Mouse (Mus musculus) hematopoietic stem cell, adult 5-6 weeks (primary cell): ENCODE measurements around the gene Mavs. TPM values are rescaled to one million over a fixed set of nuclear protein-coding genes. Genes with fewer than 3 reads are reported as not detected.
A peak's percentile ranks its signal among the peaks of the same experiment; 100 is the strongest.

Experiments used
- ATAC-seq, 2 experiments: fragments of 125-278 bp in 1 of 2; replicated peaks in 1 of 2; 2 replicates each; pipeline ENCODE4 v1.8.0; 2016 to 2017; ENCODE audit warnings: inconsistent platforms in 2 of 2, mild to moderate bottlenecking in 2 of 2, moderate number of reproducible peaks in 2 of 2, low read depth in 1 of 2, moderate TSS enrichment in 1 of 2; ENCODE audit not compliant: low FRiP score in 2 of 2, poor library complexity in 2 of 2, severe bottlenecking in 2 of 2, insufficient read depth in 1 of 2, low TSS enrichment in 1 of 2
- total RNA-seq: library from RNA; stranded (forward); fragments of 172-1452, 232-1000 nt; gene quantifications from 2 replicates; pipeline ENCODE4 v1.2.3, GENCODE M21; 2017

Mavs gene
- 15.9 and 17.3 TPM in 2 replicates for total RNA-seq

DNA sequence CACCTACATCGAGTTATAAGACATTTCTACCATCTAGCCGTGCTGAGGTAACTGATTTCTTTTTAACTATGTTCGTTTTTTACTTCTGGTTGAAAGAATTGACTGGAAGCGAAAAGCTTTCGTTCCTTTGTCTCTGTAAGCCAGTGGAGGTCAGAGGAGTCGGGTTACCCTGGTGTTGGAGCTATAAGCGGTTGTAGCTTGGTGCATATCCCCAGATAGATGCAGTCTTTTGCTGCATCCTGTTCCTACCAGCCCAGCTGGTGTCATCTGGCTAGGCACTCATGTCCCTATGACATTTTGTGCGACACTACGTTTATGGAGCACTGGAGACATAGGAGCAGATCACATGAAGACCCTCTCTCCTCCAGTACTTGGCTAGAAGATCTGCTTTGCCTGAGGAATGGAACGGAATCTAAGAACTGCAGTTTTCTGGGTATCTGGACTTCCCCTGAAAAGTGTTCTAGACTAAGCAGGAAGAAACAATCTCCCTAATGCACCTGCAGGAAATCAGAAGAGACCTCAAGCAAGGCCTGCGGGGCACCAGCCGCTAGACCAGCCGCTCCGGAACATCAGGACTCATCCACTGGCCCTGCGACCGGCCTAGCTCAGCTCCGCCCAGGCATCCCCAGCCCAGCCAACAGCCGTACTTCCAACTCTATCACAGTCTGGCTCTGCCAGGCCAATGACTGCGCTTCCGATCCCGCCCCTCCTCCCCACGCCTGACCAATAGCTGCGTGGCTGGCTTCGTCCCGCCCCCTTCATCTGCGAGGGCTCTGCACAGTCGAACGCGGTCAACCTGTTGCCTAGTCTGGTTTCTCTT, at the start of gene Mavs:
TSS of gene Mavs (plus strand) at position 757 of the 820 bp plus-strand sequence.
- peak; percentile 99 for ATAC-seq

DNA sequence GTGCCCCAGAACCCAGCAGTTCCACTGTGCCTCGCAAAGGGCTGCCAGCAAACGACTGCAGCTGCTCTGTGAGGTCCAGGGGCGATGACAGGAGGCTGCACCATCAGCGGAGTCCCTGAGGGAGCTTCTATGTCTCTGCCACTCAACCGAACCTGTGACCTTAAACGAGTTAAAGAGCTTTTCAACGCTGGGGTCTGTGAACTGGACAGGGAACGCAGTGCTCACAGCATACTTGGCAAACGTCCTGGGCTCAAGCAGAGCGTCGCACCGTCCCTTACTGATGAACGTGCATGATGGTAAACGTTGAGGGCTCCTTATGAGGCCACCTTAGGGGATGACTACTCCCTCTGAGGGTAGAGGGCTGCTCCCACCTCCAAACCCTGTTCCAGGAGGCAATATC, 47.5 kb upstream of the Mavs start:
- no peak; a peak in 1 of 4 replicates for ATAC-seq

DNA sequence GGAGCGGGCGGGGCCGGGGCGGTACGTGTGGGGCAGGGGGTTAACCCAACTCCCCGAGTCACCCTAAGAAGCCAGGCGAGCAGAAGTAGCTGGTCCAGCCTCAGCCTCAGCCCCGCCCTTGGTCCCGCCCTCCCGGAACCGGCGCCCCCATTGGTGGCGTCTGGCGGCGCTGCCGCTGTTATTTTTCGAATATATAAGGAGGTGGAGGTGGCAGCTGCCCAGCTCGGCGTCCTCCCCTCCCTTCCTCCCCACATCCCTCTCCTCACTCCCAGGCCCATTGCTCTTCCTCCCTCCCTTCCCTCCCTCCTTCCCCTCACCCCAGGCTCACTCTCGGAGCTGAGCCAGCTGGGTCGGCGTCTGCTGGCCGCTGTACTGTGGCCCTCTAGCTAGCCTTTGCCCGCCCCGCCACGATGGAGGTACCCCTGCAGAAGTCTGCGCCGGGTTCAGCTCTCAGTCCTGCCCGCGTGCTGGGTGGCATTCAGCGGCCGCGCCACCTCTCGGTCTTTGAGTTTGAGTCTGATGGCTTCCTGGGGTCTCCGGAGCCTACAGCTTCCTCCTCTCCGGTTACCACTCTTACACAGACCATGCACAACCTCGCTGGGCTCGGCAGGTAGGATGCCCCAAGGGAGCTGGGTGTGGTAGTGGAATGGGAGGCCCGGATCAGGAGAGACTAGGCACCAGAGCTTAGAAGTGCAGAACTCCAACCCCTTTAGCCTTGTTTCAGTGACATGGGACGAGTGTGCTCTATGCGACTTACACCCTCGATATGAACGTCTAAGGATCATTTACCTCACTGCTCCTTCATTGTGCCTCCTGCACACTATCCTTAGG, 46.9 kb upstream of the Mavs start, which contains the start of the genes Cdc25b and Spef1:
TSS of gene Cdc25b (plus strand) at position 179 of the 831 bp plus-strand sequence.
TSS of gene Spef1 (minus strand) at position 512 of the 831 bp plus-strand sequence.
- peak; percentile 88 to 97 for ATAC-seq

DNA sequence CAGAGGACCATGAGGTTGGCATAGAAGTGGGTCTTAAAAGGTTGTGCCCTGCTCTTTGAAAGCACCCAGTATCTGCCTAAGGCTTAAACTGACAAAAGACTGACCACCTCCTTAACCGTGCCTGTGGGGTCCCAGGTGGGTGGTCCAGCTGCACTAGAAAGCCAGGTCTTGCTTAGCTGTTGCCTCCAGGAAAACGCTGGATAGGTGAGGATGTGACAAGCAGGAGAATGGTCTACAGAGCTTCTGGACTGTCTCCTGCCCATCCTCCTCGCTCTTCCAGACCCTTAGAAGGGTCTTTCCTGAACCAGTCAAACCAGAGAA, 46.3 kb upstream of the Mavs start:
- ATAC-seq = no peak

DNA sequence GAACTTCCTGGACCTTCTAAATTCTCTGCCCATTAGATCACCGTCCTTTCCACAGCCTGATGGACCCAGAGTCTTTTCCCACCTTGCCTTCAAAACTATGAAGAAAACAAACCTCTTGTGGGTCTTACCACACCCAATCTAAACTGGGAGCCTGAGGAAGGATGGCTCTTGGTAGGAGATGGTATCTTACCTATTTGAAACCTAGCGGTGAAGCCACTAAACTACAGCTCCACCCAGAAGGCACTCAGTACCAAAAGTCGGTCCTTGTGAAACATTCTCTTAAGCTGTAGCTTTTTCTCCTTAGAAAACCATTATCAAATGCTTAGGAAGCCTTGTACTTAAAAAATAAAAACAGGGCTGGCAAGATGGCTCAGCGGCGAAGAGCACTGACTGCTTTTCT, 45.6 kb upstream of the Mavs start:
- no peak for ATAC-seq

DNA sequence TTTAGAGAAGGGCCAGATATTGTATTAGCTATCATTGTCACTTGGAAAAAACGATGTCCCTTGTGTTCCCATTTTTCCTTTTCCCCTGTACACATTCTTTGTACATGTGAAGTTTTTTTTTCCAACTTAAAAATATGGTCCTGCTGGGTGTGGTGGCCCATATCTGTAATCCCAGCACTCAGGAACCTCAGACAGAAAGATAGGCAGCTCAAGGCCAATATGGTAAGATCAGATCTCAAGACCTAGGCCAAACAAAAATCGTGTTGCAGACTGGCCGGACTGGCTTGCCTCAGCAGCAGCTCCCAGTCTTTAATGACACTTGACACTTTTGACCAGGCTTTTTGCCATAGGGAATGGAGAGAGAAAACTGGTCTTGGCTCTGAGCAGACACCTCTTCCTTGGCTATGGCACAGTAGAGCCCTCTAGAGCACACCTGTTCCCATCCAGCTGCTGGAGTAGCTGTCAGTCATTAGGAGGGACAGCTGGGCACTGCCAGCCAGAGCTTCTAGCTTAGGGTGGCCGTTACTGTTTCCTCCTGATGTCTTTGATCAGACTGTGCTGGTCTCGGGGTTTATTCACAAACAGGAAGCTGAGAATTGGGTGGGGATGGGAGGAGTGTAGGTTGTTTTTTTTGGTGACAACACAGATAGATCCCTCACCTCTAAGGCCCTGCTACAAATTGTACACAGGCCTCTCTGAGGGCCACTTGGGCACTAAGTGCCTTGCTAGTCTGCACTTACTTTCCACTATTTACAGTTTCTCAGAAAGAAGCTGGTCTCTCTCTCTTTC, 44.1 kb upstream of the Mavs start:
- no peak for ATAC-seq

DNA sequence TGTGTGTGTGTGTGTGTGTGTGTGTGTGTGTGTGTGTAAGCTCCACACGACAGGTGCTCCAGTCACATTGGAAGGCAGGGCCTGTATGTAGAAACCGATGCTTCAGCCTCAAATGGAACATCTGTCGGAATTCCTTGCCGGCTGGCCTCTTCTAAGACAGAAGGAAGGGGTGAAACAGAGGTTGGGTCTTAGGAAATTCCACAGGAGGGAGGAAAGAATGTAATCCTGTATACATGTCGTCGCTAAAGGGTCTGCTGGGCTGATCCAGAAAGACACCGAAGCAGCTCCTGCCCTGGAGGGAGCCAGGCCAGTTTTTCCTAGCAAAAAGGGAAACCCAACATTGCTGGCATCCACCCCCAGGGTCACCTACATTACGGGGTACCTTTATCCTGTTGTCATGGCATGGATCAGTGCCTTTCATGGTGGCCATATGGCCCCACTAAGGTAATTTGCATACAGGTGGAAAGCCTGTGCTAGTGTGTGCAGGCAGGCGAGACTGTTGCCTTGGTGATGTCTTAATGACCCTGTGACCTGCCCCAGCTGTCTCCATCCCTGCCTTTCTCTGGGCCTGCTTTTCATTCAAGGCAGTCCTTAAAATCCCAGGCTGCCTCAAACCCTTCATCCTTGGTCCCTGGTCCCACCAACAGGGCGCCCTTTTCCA, 43.4 kb upstream of the Mavs start:
- ATAC-seq = no peak

DNA sequence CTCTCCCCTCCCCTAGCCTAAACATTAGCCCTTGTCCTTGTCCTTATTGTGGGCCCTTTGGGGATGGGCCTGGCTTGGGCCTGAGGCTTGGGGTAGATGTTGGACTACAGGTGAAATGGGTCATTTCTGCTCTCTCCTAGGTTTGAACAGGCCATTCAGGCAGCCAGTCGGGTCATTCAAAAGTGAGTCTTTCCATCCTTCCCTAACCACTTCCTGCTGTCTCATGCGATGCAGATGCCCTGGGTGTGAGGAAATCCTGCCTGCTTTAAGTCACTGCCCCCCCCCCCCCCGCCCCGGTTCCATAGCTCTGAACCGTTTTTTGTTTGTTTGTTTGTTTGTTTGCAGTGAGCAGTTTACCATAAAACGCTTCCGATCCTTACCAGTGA, 42.9 kb upstream of the Mavs start:
- ATAC-seq = no peak

DNA sequence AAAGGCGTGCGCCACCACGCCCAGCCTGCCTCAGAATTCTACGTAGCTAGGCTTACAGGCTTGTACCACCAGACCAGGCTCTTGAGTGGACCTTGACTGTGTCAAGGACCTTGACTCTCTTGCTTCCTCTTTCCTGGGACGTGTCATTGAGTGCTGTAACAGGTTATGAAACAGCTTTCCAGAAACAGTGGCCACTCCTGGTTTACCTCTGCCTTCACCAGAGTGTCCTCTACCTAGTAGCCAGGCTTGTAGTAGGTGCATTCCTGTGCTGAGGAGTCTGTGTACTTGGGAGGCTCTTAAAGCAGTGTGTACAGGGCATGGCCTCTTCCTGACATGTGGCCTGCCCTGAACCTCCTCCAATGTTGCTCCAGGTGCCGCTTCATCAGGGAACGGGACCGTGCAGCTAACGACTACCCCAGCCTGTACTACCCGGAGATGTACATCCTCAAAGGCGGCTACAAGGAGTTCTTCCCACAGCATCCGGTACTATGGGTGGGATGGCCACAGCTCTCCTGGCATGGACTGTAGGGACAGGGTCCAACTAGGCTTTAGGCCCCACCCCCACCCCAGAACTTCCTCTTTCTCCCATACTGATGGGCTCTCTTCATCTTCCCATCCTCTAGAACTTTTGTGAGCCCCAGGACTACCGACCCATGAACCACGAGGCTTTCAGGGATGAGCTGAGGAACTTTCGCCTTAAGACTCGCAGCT, 37.1 kb upstream of the Mavs start:
- peak; percentile 66 to 78; a peak in 2 of 4 replicates for ATAC-seq

DNA sequence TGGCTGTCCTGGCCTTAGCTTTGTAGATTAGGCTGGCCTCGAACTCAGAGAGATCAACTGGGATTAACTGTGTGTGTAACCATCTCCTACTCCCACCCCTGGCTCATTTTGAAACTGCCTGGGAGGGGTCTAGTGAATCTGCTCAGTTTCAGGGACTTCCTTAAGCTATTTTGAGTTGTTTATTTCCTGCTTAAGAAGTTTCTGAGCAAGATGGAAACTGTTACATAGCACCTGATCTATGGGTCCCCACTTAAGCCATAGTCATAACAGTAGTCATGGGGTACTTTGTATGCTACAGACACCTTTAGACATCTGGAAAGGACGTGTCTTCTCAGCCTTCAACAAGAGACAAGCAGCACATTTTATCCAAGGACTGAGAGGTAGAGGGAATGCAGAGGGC, 33.2 kb upstream of the Mavs start:
- no peak for ATAC-seq

DNA sequence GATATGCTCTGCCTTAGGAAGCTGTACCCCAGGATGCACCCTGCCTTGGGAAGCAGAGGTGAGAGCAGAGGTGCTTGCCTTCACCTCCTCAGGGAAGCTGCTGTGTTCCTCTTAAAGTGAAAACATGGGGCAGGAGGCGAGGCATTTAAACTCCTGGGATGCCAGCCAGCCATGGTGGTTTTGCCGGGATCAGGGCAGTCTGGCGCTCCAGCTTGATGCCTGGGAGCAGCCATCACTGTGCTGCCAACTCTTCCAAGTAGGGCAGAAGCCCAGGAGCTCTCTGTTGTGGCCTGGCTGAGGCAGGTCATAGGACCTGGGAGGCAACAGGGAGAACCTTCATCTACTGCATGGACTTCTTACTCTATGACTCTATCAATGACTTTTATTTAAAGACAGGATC, 32.6 kb upstream of the Mavs start:
- ATAC-seq = no peak

DNA sequence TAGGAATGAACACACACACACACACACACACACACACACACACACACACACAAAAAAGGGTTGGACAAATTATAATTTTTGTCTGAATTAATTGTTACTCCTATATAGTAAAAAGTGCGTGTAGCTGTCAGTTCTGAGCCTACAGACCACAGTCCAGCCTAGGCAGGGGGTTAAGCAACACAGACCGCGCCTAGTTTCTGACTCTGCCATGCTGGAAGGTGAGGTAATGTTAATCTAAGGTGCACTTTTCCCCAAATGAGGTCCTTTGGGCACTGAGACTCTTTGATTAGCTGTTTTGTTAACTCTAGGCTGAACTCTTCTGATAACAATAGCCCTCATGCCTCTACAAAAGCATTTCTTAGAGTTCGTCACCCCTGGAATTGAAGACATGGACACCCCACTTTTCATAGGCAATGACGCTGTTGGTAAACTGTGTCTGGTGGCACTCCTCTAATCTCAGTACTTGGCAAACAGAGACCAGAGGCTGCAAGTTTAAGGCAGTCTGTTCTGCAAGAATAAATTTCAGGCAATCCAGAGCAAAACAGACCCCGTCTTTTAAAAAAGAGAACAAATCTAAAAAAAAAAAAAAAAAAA, 29.9 kb upstream of the Mavs start:
- ATAC-seq = no peak

DNA sequence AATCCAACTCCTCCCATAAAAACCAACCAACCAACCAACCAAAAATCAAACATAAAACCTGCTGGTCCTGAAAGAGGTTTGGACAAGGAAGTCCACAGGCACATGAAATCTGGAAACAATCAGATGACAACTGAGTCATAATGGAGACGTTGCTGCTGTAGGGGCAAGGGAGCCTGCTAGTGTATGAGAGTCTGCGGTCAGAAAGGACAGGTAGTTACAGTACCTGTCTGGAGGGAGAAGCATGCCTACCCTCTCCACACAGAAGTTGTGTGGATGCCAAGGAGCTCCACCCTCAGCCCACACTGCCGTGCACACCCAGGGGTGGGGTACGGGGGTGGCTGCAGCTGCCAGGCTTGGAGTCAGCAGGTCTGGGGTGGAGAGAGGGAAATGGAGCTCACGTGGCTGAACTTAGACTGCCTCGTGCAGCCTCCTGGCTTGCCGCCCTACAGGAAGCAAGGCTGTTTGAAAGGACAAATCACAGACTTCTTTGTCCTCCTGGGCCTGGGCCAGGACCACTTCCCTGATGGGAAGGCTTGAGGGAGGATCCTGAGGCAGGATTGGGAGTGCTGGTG, 29.4 kb upstream of the Mavs start:
- ATAC-seq = peak; percentile 69 to 72

DNA sequence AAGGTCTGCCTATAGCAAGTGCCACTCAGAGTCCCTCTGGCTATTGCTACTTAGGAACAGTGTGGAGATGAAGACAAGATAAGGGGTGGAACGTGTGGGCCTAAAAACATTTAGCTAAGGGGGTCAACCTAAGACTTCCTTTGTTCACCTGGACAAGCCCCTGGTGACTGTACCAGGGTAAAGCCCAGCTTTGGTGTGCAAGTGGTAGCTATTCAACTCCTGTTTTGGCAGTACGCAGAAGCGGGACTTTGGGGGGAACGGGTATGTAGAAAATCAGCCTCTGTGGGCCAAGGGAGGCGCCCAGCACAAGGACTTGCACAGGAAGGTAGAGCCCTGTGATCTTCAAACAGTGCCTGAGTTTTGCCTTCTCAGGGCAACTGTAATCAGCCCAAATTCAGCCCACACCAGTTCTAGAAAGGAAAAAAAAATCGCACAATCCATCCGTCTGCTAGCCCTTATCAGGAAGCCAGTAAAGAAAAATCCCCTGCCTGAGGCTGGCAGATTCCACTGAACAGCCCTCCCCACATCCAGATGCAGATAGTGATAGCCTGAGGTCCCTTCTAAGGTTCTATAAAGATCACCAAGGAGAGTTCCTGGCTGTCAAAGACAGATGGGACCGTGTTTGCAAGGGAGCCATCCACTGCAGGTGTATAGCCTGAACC, 28.2 kb upstream of the Mavs start:
- no peak for ATAC-seq

DNA sequence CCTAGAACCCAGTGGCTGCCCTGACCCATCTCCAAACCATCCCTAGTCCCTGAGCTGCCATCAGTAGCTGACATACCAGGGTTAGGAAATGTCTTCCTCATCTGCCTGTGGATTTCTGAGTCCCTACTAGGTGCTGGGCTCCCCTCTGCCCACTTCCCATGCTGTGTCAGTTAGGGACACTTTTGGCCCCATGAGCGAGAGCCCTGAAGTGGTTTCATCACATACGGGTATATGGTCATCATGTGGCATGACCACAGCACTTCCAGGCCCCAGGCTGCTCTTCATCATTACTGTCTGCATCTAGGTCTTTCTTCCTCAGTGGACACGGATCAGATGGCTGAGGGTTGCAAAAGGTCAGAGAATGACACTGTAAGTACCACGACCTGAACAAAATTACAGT, 27.1 kb upstream of the Mavs start, which contains the start of gene Ap5s1:
TSS of gene Ap5s1 (plus strand) at position 301 of the 400 bp plus-strand sequence.
- ATAC-seq = no peak

DNA sequence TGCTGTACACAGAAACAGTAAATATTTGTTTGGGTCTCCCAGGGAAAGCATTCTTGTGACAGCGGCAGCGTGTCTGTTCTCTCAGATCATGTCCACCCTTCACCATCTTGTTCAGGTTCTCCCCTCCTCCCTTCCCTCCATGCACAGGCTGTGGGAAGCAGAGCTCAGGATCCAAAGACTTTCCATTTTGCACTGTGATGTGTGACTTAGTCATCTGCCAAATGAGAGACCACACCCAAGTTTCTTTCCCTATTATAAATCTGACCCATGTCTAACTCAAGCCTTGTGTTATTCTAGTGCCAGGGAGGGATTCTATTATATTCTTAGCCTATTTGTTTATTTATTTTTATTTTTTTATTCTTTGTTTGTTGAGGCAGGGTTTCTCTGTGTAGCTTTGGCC, 25.5 kb upstream of the Mavs start:
- no peak for ATAC-seq
